In genomic region chr4:24714367-24714766, GRCm38 (mm10) we compare ENCODE assay signal across 16 mouse cellular contexts.
DNase-seq lines count a peak whose midpoint lies in the region; ATAC-seq lines count a peak whose summit lies in the region.
"Had no signal": no experiment of that assay in that cellular context is flagged by ENCODE, and none has a peak within 500 bp of the region (broad histone marks: within the 10 kb centered on the region; RNA-seq: fewer than 3 reads in every experiment).

No protein-coding gene starts in this region.

- no peak overlapping the region for H3K4me3 ChIP-seq in hindbrain, embryonic 13.5 days
- H3K4me3 ChIP-seq in hindbrain, embryonic 12.5 days, result no peak overlapping the region
- no peak overlapping the region for H3K4me3 ChIP-seq in hindbrain, embryonic 15.5 days
- H3K4me3 ChIP-seq: erythroblast, embryonic 14.5 days; heart, embryonic 10.5 days; limb, embryonic 15.5 days; neural tube, embryonic 13.5 days had no signal

- peak overlapping the region; percentile 30; the same call in 1 of the 2 replicates for H3K27ac ChIP-seq in hindbrain, embryonic 13.5 days
- no peak overlapping the region for H3K27ac ChIP-seq in hindbrain, embryonic 12.5 days
- 0 out of 2 replicates have a peak overlapping the region, but pooled peaks have one; percentile 20 for H3K27ac ChIP-seq in hindbrain, embryonic 15.5 days (replicated peaks)
- H3K27ac ChIP-seq: heart, embryonic 10.5 days; limb, embryonic 15.5 days; neural tube, embryonic 13.5 days had no signal

- no peak for ATAC-seq in hindbrain, embryonic 13.5 days (ENCODE audit: low FRiP score)
- no peak; the same call in 1 of the 2 replicates for ATAC-seq in hindbrain, embryonic 12.5 days (ENCODE audit: low FRiP score)
- ATAC-seq in hindbrain, embryonic 15.5 days (ENCODE audit: low FRiP score, low read depth), result 0 out of 2 replicates have a peak, but pooled peaks have one; percentile 23
- ATAC-seq in CD4-positive, CD25-positive, alpha-beta regulatory T cell, adult 4 months, result no peak

- peaks cover 7% of the 10 kb centered on the region; the same call in 1 of the 2 replicates for H3K4me1 ChIP-seq in hindbrain, embryonic 13.5 days (replicated peaks)
- no peaks in the 10 kb centered on the region for H3K4me1 ChIP-seq in hindbrain, embryonic 12.5 days
- peaks cover 3% of the 10 kb centered on the region; the same call in 1 of the 2 replicates for H3K4me1 ChIP-seq in hindbrain, embryonic 15.5 days (replicated peaks)
- H3K4me1 ChIP-seq: heart, embryonic 10.5 days; limb, embryonic 15.5 days had no signal

- H3K27me3 ChIP-seq in hindbrain, embryonic 13.5 days, result no peaks in the 10 kb centered on the region
- no peaks in the 10 kb centered on the region for H3K27me3 ChIP-seq in hindbrain, embryonic 12.5 days
- H3K27me3 ChIP-seq in hindbrain, embryonic 15.5 days, result no peaks in the 10 kb centered on the region
- H3K27me3 ChIP-seq: limb, embryonic 15.5 days; neural tube, embryonic 13.5 days had no signal

- H3K4me2 ChIP-seq in hindbrain, embryonic 13.5 days, result no peak overlapping the region
- H3K4me2 ChIP-seq in hindbrain, embryonic 12.5 days (replicated peaks), result no peak overlapping the region
- H3K4me2 ChIP-seq in hindbrain, embryonic 15.5 days, result no peak overlapping the region
- H3K4me2 ChIP-seq: limb, embryonic 15.5 days; neural tube, embryonic 13.5 days had no signal

- peak; percentile 10 to 18 for DNase-seq in cerebellum, postnatal 14 days
- no peak for DNase-seq in cerebellum, adult 18-20 months
- peak; percentile 23 for DNase-seq in 3T3-L1 (ENCODE audit: low read depth, low spot score)
- DNase-seq in spleen, postnatal 14 days (ENCODE audit: low spot score in 2 of 2), result no peak
- DNase-seq: cerebellum, postnatal 36 days; kidney, postnatal 36 days; right cerebral cortex, postnatal 25 days; thymus, postnatal 25 days had no signal

- no peaks in the 10 kb centered on the region for H3K9me3 ChIP-seq in hindbrain, embryonic 13.5 days
- H3K9me3 ChIP-seq in hindbrain, embryonic 12.5 days (replicated peaks), result no peaks in the 10 kb centered on the region
- H3K9me3 ChIP-seq in hindbrain, embryonic 15.5 days, result no peaks in the 10 kb centered on the region
- H3K9me3 ChIP-seq: heart, embryonic 10.5 days; limb, embryonic 15.5 days; neural tube, embryonic 13.5 days had no signal

- no peak overlapping the region for H3K9ac ChIP-seq in hindbrain, embryonic 13.5 days
- no peak overlapping the region for H3K9ac ChIP-seq in hindbrain, embryonic 12.5 days
- no peak overlapping the region for H3K9ac ChIP-seq in hindbrain, embryonic 15.5 days
- H3K9ac ChIP-seq: limb, embryonic 15.5 days; neural tube, embryonic 13.5 days had no signal

- WGBS in hindbrain, embryonic 13.5 days, result 74% methylated on average over 10 of the region's 10 CpGs
- WGBS in hindbrain, embryonic 12.5 days, result 82% methylated on average over 10 of the region's 10 CpGs
- 72% methylated on average over 10 of the region's 10 CpGs for WGBS in hindbrain, embryonic 15.5 days

- no peaks in the 10 kb centered on the region for H3K36me3 ChIP-seq in hindbrain, embryonic 13.5 days
- no peaks in the 10 kb centered on the region for H3K36me3 ChIP-seq in hindbrain, embryonic 12.5 days
- H3K36me3 ChIP-seq in hindbrain, embryonic 15.5 days, result no peaks in the 10 kb centered on the region
- H3K36me3 ChIP-seq: heart, embryonic 10.5 days; limb, embryonic 15.5 days; neural tube, embryonic 13.5 days had no signal

Comparison
In these comparisons a context has a peak if more than half of its experiments do, and no peak if none do; other contexts are left out.
1. DNase-seq: peak in cerebellum, postnatal 14 days (2 of 2) and 3T3-L1 (single experiment); none in cerebellum, adult 18-20 months (0 of 2) and spleen, postnatal 14 days (0 of 2).